Mouse (Mus musculus) layer of hippocampus, adult 9-11 months (tissue): ENCODE data around the gene Prkch.

ENCODE experiments used
- DNase-seq: peaks from one replicate; pipeline ENCODE4 v3.0.0; 2022

The Prkch gene

GRCm38 (mm10) chr12:73613183-73613582, 28.6 kb downstream of the Prkch start:
- peak; percentile 43 for DNase-seq

- no peak for DNase-seq
Observed at GRCm38 (mm10) chr12:73617652-73618051, 33.1 kb downstream of the Prkch start.

GRCm38 (mm10) chr12:73625277-73626032, 40.9 kb downstream of the Prkch start:
- no peak for DNase-seq

GRCm38 (mm10) chr12:73627902-73628301, 43.3 kb downstream of the Prkch start:
- no peak for DNase-seq

GRCm38 (mm10) chr12:73630596-73630995, 46.0 kb downstream of the Prkch start:
- no peak for DNase-seq

- no peak for DNase-seq
Observed at GRCm38 (mm10) chr12:73631148-73631547, 46.6 kb downstream of the Prkch start.

GRCm38 (mm10) chr12:73632671-73633244, 48.2 kb downstream of the Prkch start:
- no peak for DNase-seq

GRCm38 (mm10) chr12:73633707-73634106, 49.1 kb downstream of the Prkch start:
- DNase-seq, result no peak

GRCm38 (mm10) chr12:73639571-73639970, 55.0 kb downstream of the Prkch start:
- DNase-seq, result no peak

- DNase-seq, result no peak
Observed at GRCm38 (mm10) chr12:73641183-73641582, 56.6 kb downstream of the Prkch start.

GRCm38 (mm10) chr12:73645216-73645615, 60.6 kb downstream of the Prkch start:
- no peak for DNase-seq

GRCm38 (mm10) chr12:73647686-73648085, 63.1 kb downstream of the Prkch start:
- DNase-seq, result no peak

- peak; percentile 8 for DNase-seq
Observed at GRCm38 (mm10) chr12:73656568-73657204, 72.1 kb downstream of the Prkch start.

- DNase-seq, result no peak
Observed at GRCm38 (mm10) chr12:73663421-73663820, 78.8 kb downstream of the Prkch start.

- DNase-seq, result no peak
Observed at GRCm38 (mm10) chr12:73666701-73667100, 82.1 kb downstream of the Prkch start.

- DNase-seq, result no peak
Observed at GRCm38 (mm10) chr12:73667607-73668006, 83.0 kb downstream of the Prkch start.

GRCm38 (mm10) chr12:73670739-73671138, 86.1 kb downstream of the Prkch start:
- DNase-seq, result no peak

GRCm38 (mm10) chr12:73671540-73671939, 86.9 kb downstream of the Prkch start:
- no peak for DNase-seq

- DNase-seq, result no peak
Observed at GRCm38 (mm10) chr12:73672007-73672406, 87.4 kb downstream of the Prkch start.

GRCm38 (mm10) chr12:73673783-73674182, 89.2 kb downstream of the Prkch start:
- DNase-seq, result no peak

- no peak for DNase-seq
Observed at GRCm38 (mm10) chr12:73675212-73675611, 90.6 kb downstream of the Prkch start.

- no peak for DNase-seq
Observed at GRCm38 (mm10) chr12:73679400-73679801, 94.8 kb downstream of the Prkch start.

GRCm38 (mm10) chr12:73682921-73683346, 98.3 kb downstream of the Prkch start:
- no peak for DNase-seq

GRCm38 (mm10) chr12:73685875-73686274, 101.3 kb downstream of the Prkch start:
- no peak for DNase-seq
